Mouse (Mus musculus): ENCODE results near the gene Myb. TPM values are rescaled to one million over a fixed set of nuclear protein-coding genes. Genes with fewer than 3 reads are reported as not detected.

Myb gene
- polyA plus RNA-seq, 1 experiment, result 8.4 TPM

- peak; percentile 34 for TF ChIP-seq POLR2A (IDR thresholded peaks at IDR 0.05; ENCODE audit: low read depth, low read length)
- TF ChIP-seq CTCF (IDR thresholded peaks at IDR 0.05; ENCODE audit: extremely low read depth, insufficient read length, insufficient replicate concordance, low read depth, low read length), result no peak
- under 1% methylated on average over 35 of the region's 35 CpGs for WGBS
- H3K27ac ChIP-seq (ENCODE audit: insufficient read depth, low read depth, low read length), result peak overlapping the region; percentile 81
- peaks cover 8% of the 10 kb centered on the region for H3K27me3 ChIP-seq (ENCODE audit: control insufficient read depth, insufficient read depth, low read length)
- H3K36me3 ChIP-seq (ENCODE audit: control insufficient read depth, insufficient read depth, low read length), result peaks cover 2% of the 10 kb centered on the region
- peak overlapping the region; percentile 95 for H3K4me3 ChIP-seq (ENCODE audit: low read depth, low read length)
- no peaks in the 10 kb centered on the region; the same call in none of the 2 replicates for H3K4me1 ChIP-seq (ENCODE audit: control insufficient read depth, insufficient read depth, insufficient read length, low read length)
These were observed 1.8 kb downstream of the Myb start for GRCm38 (mm10) chr10:21158918-21159443.

GRCm38 (mm10) chr10:21158111-21158917, 2.5 kb downstream of the Myb start:
- no peaks in the 10 kb centered on the region; the same call in none of the 2 replicates for H3K4me1 ChIP-seq (ENCODE audit: control insufficient read depth, insufficient read depth, insufficient read length, low read length)
- H3K36me3 ChIP-seq (ENCODE audit: control insufficient read depth, insufficient read depth, low read length), result peaks cover 4% of the 10 kb centered on the region
- TF ChIP-seq CTCF (IDR thresholded peaks at IDR 0.05; ENCODE audit: extremely low read depth, insufficient read length, insufficient replicate concordance, low read depth, low read length), result peak; percentile 66; the same call in 1 of the 2 replicates
- TF ChIP-seq POLR2A (IDR thresholded peaks at IDR 0.05; ENCODE audit: low read depth, low read length), result no peak
- H3K27me3 ChIP-seq (ENCODE audit: control insufficient read depth, insufficient read depth, low read length), result peaks cover 8% of the 10 kb centered on the region
- H3K27ac ChIP-seq (ENCODE audit: insufficient read depth, low read depth, low read length), result peak overlapping the region; percentile 62
- WGBS, result 2% methylated on average over 19 of the region's 19 CpGs
- peak overlapping the region; percentile 95 for H3K4me3 ChIP-seq (ENCODE audit: low read depth, low read length)

GRCm38 (mm10) chr10:21156953-21157499, 3.8 kb downstream of the Myb start:
- H3K36me3 ChIP-seq (ENCODE audit: control insufficient read depth, insufficient read depth, low read length), result peaks cover 12% of the 10 kb centered on the region

GRCm38 (mm10) chr10:21156416-21156815, 4.4 kb downstream of the Myb start:
- Histone ChIP-seq H3K36me3 (ENCODE audit: control insufficient read depth, insufficient read depth, low read length) (peaks cover 14% of the 10 kb centered on the region), H3K4me3 (ENCODE audit: low read depth, low read length) (no peak overlapping the region), H3K4me1 (ENCODE audit: control insufficient read depth, insufficient read depth, insufficient read length, low read length) (no peaks in the 10 kb centered on the region; the same call in none of the 2 replicates), H3K27ac (ENCODE audit: insufficient read depth, low read depth, low read length) (no peak overlapping the region), H3K27me3 (ENCODE audit: control insufficient read depth, insufficient read depth, low read length) (peaks cover 4% of the 10 kb centered on the region)
- TF ChIP-seq POLR2A (IDR thresholded peaks at IDR 0.05; ENCODE audit: low read depth, low read length) (no peak), CTCF (IDR thresholded peaks at IDR 0.05; ENCODE audit: extremely low read depth, insufficient read length, insufficient replicate concordance, low read depth, low read length) (no peak)
- 70% methylated on average over 3 of the region's 3 CpGs for WGBS

More at GRCm38 (mm10) chr10:21156953-21157499, 3.8 kb downstream of the Myb start:
- peaks cover 8% of the 10 kb centered on the region for H3K27me3 ChIP-seq (ENCODE audit: control insufficient read depth, insufficient read depth, low read length)
- TF ChIP-seq CTCF (IDR thresholded peaks at IDR 0.05; ENCODE audit: extremely low read depth, insufficient read length, insufficient replicate concordance, low read depth, low read length) (no peak), POLR2A (IDR thresholded peaks at IDR 0.05; ENCODE audit: low read depth, low read length) (no peak)
- H3K4me1 ChIP-seq (ENCODE audit: control insufficient read depth, insufficient read depth, insufficient read length, low read length), result no peaks in the 10 kb centered on the region; the same call in none of the 2 replicates
- H3K27ac ChIP-seq (ENCODE audit: insufficient read depth, low read depth, low read length), result no peak overlapping the region
- no peak overlapping the region for H3K4me3 ChIP-seq (ENCODE audit: low read depth, low read length)
- WGBS, result 32% methylated on average over 5 of the region's 5 CpGs

GRCm38 (mm10) chr10:21154927-21155326, 5.9 kb downstream of the Myb start:
- no peaks in the 10 kb centered on the region; the same call in none of the 2 replicates for H3K4me1 ChIP-seq (ENCODE audit: control insufficient read depth, insufficient read depth, insufficient read length, low read length)
- TF ChIP-seq CTCF (IDR thresholded peaks at IDR 0.05; ENCODE audit: extremely low read depth, insufficient read length, insufficient replicate concordance, low read depth, low read length), result no peak
- no peak for TF ChIP-seq POLR2A (IDR thresholded peaks at IDR 0.05; ENCODE audit: low read depth, low read length)
- H3K27me3 ChIP-seq (ENCODE audit: control insufficient read depth, insufficient read depth, low read length), result no peaks in the 10 kb centered on the region; the same call in 1 of the 2 replicates
- H3K4me3 ChIP-seq (ENCODE audit: low read depth, low read length), result no peak overlapping the region
- no peak overlapping the region for H3K27ac ChIP-seq (ENCODE audit: insufficient read depth, low read depth, low read length)
- WGBS, result 14% methylated on average over 3 of the region's 3 CpGs
- peaks cover 21% of the 10 kb centered on the region for H3K36me3 ChIP-seq (ENCODE audit: control insufficient read depth, insufficient read depth, low read length)

GRCm38 (mm10) chr10:21153433-21153832, 7.4 kb downstream of the Myb start:
- Histone ChIP-seq H3K4me3 (ENCODE audit: low read depth, low read length) (no peak overlapping the region), H3K27ac (ENCODE audit: insufficient read depth, low read depth, low read length) (no peak overlapping the region), H3K4me1 (ENCODE audit: control insufficient read depth, insufficient read depth, insufficient read length, low read length) (no peaks in the 10 kb centered on the region; the same call in 1 of the 2 replicates), H3K36me3 (ENCODE audit: control insufficient read depth, insufficient read depth, low read length) (peaks cover 27% of the 10 kb centered on the region), H3K27me3 (ENCODE audit: control insufficient read depth, insufficient read depth, low read length) (no peaks in the 10 kb centered on the region)
- TF ChIP-seq CTCF (IDR thresholded peaks at IDR 0.05; ENCODE audit: extremely low read depth, insufficient read length, insufficient replicate concordance, low read depth, low read length) (no peak), POLR2A (IDR thresholded peaks at IDR 0.05; ENCODE audit: low read depth, low read length) (no peak)
- WGBS, result 79% methylated on average over 4 of the region's 4 CpGs

- WGBS, result 59% methylated on average over 5 of the region's 5 CpGs
- H3K27ac ChIP-seq (ENCODE audit: insufficient read depth, low read depth, low read length), result no peak overlapping the region
- H3K27me3 ChIP-seq (ENCODE audit: control insufficient read depth, insufficient read depth, low read length), result no peaks in the 10 kb centered on the region
- H3K4me3 ChIP-seq (ENCODE audit: low read depth, low read length), result no peak overlapping the region
- H3K36me3 ChIP-seq (ENCODE audit: control insufficient read depth, insufficient read depth, low read length), result peaks cover 30% of the 10 kb centered on the region
- H3K4me1 ChIP-seq (ENCODE audit: control insufficient read depth, insufficient read depth, insufficient read length, low read length), result no peaks in the 10 kb centered on the region; the same call in 1 of the 2 replicates
- TF ChIP-seq POLR2A (IDR thresholded peaks at IDR 0.05; ENCODE audit: low read depth, low read length), result no peak
- no peak for TF ChIP-seq CTCF (IDR thresholded peaks at IDR 0.05; ENCODE audit: extremely low read depth, insufficient read length, insufficient replicate concordance, low read depth, low read length)
These were observed 8.0 kb downstream of the Myb start for GRCm38 (mm10) chr10:21152812-21153211.
